Mouse (Mus musculus) kidney, postnatal 0 days (tissue): ENCODE data around the gene Osbpl8. TPM values are rescaled to one million over a fixed set of nuclear protein-coding genes. Genes with fewer than 3 reads are reported as not detected.

Experiments used
- ATAC-seq: fragments of 200-750 bp; cut with Nextera tagmentation; replicated peaks from 2 replicates; pipeline ENCODE4 v1.8.0; 2017; ENCODE audit warnings: low read depth, moderate number of reproducible peaks, moderate TSS enrichment, moderate library complexity; ENCODE audit not compliant: low FRiP score
- DNase-seq: peaks from one replicate; pipeline ENCODE4 v3.0.0-alpha.2; 2016; ENCODE audit warnings: low spot score
- H3K27ac ChIP-seq: fragments of 300-500 bp; sonication (generic); 2 replicates; pipeline ENCODE4 v1.5.1; 2014; ENCODE audit warnings: mild to moderate bottlenecking
- H3K27me3 ChIP-seq: fragments of 300-500 bp; sonication (generic); 2 replicates; pipeline ENCODE4 v1.6.1; 2014; ENCODE audit warnings: low read length, mixed read lengths; ENCODE audit not compliant: insufficient read depth
- H3K36me3 ChIP-seq: fragments of 300-500 bp; sonication (generic); 2 replicates; pipeline ENCODE4 v1.6.1; 2014; ENCODE audit warnings: low read length, mixed read lengths; ENCODE audit not compliant: insufficient read depth
- H3K4me1 ChIP-seq: fragments of 300-500 bp; sonication (generic); replicated peaks from 2 replicates; pipeline ENCODE4 v1.6.1; 2014; ENCODE audit warnings: antibody characterized with exemption, low read length, mixed read lengths; ENCODE audit not compliant: insufficient read depth
- H3K4me2 ChIP-seq: fragments of 300-500 bp; sonication (generic); 2 replicates; pipeline ENCODE4 v1.6.1; 2014; ENCODE audit warnings: mild to moderate bottlenecking, low read length, moderate library complexity, mixed read lengths
- H3K4me3 ChIP-seq: fragments of 300-500 bp; sonication (generic); replicated peaks from 2 replicates; pipeline ENCODE4 v1.5.1; 2014; ENCODE audit warnings: low read depth, low read length
- H3K9ac ChIP-seq: fragments of 300-500 bp; sonication (generic); 2 replicates; pipeline ENCODE4 v1.6.1; 2014; ENCODE audit warnings: low read depth, low read length
- H3K9me3 ChIP-seq: fragments of 300-500 bp; sonication (generic); replicated peaks from 2 replicates; pipeline ENCODE4 v1.6.1; 2016; ENCODE audit warnings: low read length, inconsistent platforms, mixed read lengths
- CTCF ChIP-seq: IDR thresholded peaks from 2 replicates; pipeline ENCODE4 v1.5.1; 2016; ENCODE audit warnings: antibody characterized with exemption, low read depth, mild to moderate bottlenecking, moderate library complexity
- WGBS: fragments of 180-500 bp; shearing (Covaris S2); extraction: QIAGEN DNeasy Blood & Tissue Kit; methylation state at CpG from one replicate; pipeline ENCODE4 v1.1.7; 2014; 5-methylcytosine and 5-hydroxymethylcytosine counted together
- polyA plus RNA-seq: library from polyadenylated mRNA; unstranded; fragments of >200 nt; fragmentation: Nextera tagmentation; extraction: Ambion mirVana; gene quantifications from 2 replicates; pipeline ENCODE4 v1.2.1, GENCODE M21; 2015

Osbpl8 gene
- polyA plus RNA-seq, 1 experiment from 2014 or later: 11.8 TPM

- no peak for TF ChIP-seq CTCF
- ATAC-seq (no peak), DNase-seq (no peak)
- H3K4me3 ChIP-seq: no peak overlapping the region
- no peak overlapping the region for H3K27ac ChIP-seq
- H3K36me3 ChIP-seq: no peaks in the 10 kb centered on the region
- no peak overlapping the region for H3K9ac ChIP-seq
- H3K27me3 ChIP-seq: no peaks in the 10 kb centered on the region
- H3K4me2 ChIP-seq: no peak overlapping the region
- H3K4me1 ChIP-seq: no peaks in the 10 kb centered on the region
- H3K9me3 ChIP-seq: no peaks in the 10 kb centered on the region
Measured at GRCm38 (mm10) chr10:111320579-111320978, 156.0 kb downstream of the Osbpl8 start.

- no peak for TF ChIP-seq CTCF
- ATAC-seq: no peak
- H3K36me3 ChIP-seq: no peaks in the 10 kb centered on the region
Measured at GRCm38 (mm10) chr10:111327957-111328356, 163.4 kb downstream of the Osbpl8 start.

GRCm38 (mm10) chr10:111329326-111329725 lies 164.8 kb downstream of the Osbpl8 start:
- ATAC-seq (no peak), DNase-seq (no peak)
- Histone ChIP-seq H3K27ac (no peak overlapping the region), H3K9ac (no peak overlapping the region), H3K4me1 (no peaks in the 10 kb centered on the region), H3K4me3 (no peak overlapping the region), H3K4me2 (no peak overlapping the region), H3K9me3 (no peaks in the 10 kb centered on the region), H3K27me3 (no peaks in the 10 kb centered on the region), H3K36me3 (no peaks in the 10 kb centered on the region)
- no peak for TF ChIP-seq CTCF
- 81% methylated on average over 5 of the region's 5 CpGs for WGBS

More at GRCm38 (mm10) chr10:111327957-111328356, 163.4 kb downstream of the Osbpl8 start:
- H3K9me3 ChIP-seq: no peaks in the 10 kb centered on the region
- 63% methylated on average over 4 of the region's 4 CpGs for WGBS
- no peaks in the 10 kb centered on the region for H3K27me3 ChIP-seq
- no peak overlapping the region for H3K27ac ChIP-seq
- no peak overlapping the region for H3K4me2 ChIP-seq
- no peak overlapping the region for H3K4me3 ChIP-seq
- no peak for DNase-seq
- no peaks in the 10 kb centered on the region for H3K4me1 ChIP-seq
- H3K9ac ChIP-seq: no peak overlapping the region

GRCm38 (mm10) chr10:111334902-111335301 lies 170.3 kb downstream of the Osbpl8 start:
- WGBS: 100% methylated on average over 2 of the region's 2 CpGs
- H3K4me3 ChIP-seq: no peak overlapping the region

GRCm38 (mm10) chr10:111335517-111336352 lies 171.2 kb downstream of the Osbpl8 start:
- no peak overlapping the region; the same call in 1 of the 2 replicates for H3K4me3 ChIP-seq
- no peaks in the 10 kb centered on the region for H3K36me3 ChIP-seq
- H3K9me3 ChIP-seq: no peaks in the 10 kb centered on the region
- ATAC-seq (no peak), DNase-seq (peak; percentile 41)
- H3K27ac ChIP-seq: no peak overlapping the region
- peak overlapping the region; percentile 43 for H3K4me2 ChIP-seq
- no peak overlapping the region for H3K9ac ChIP-seq
- H3K4me1 ChIP-seq: no peaks in the 10 kb centered on the region
- H3K27me3 ChIP-seq: no peaks in the 10 kb centered on the region
- TF ChIP-seq CTCF: no peak
- 17% methylated on average over 29 of the region's 29 CpGs for WGBS

More at GRCm38 (mm10) chr10:111334902-111335301, 170.3 kb downstream of the Osbpl8 start:
- no peak for ATAC-seq
- DNase-seq: no peak
- H3K4me2 ChIP-seq: no peak overlapping the region
- no peaks in the 10 kb centered on the region for H3K9me3 ChIP-seq
- no peak for TF ChIP-seq CTCF
- no peaks in the 10 kb centered on the region for H3K27me3 ChIP-seq
- H3K36me3 ChIP-seq: no peaks in the 10 kb centered on the region
- no peaks in the 10 kb centered on the region for H3K4me1 ChIP-seq
- no peak overlapping the region for H3K27ac ChIP-seq
- no peak overlapping the region for H3K9ac ChIP-seq

- no peak for TF ChIP-seq CTCF
- H3K27ac ChIP-seq: no peak overlapping the region
- peak overlapping the region; percentile 43 for H3K4me2 ChIP-seq
- H3K36me3 ChIP-seq: no peaks in the 10 kb centered on the region
- H3K4me3 ChIP-seq: no peak overlapping the region; the same call in 1 of the 2 replicates
- DNase-seq (no peak), ATAC-seq (no peak)
- no peak overlapping the region for H3K9ac ChIP-seq
- H3K4me1 ChIP-seq: no peaks in the 10 kb centered on the region
- H3K27me3 ChIP-seq: no peaks in the 10 kb centered on the region
- WGBS: 18% methylated on average over 10 of the region's 10 CpGs
- no peaks in the 10 kb centered on the region for H3K9me3 ChIP-seq
Measured at GRCm38 (mm10) chr10:111336353-111336713, 171.8 kb downstream of the Osbpl8 start.
